Mouse (Mus musculus): Measurements from ENCODE around the gene Svop. TPM values are rescaled to one million over a fixed set of nuclear protein-coding genes. Genes with fewer than 3 reads are reported as not detected.
A peak's percentile ranks its signal among the peaks of the same experiment; 100 is the strongest.

The Svop gene
- total and polyA plus RNA-seq, 3 experiments, result 0.05 TPM; not detected in 2

DNA sequence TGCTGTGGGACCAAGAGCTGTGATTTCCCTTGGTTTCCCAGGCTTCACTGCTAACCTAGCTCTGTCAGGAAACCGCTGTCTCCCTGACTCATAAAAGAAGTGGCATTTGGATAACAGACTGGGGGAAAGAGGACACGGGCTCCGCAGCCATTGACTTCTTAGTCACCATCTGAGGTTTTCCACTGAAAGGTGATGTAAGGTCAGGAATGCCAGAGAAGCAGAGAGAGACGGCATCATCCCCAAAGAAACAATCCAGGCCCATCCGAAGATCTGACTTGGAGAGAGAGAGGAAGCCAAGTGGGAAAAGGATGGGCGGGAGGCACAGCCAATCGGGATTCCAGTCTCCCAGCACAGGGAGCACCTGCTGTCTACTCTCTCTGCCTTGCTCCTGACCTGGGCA is 100.2 kb downstream of the Svop start:
- DNase-seq (ENCODE audit: low spot score) (no peak), ATAC-seq (ENCODE audit: extremely low read depth, insufficient number of reproducible peaks, low FRiP score, poor library complexity, severe bottlenecking) (no peak)
- H3K9me3 ChIP-seq (replicated peaks), result no peaks in the 10 kb centered on the region
- H3K27me3 ChIP-seq (ENCODE audit: insufficient read depth, low read length), result peaks cover 13% of the 10 kb centered on the region
- H3K36me3 ChIP-seq (replicated peaks), result peaks cover 25% of the 10 kb centered on the region
- H3K4me1 ChIP-seq (ENCODE audit: insufficient read depth, low read depth, low read length), result peaks cover 55% of the 10 kb centered on the region
- TF ChIP-seq POLR2AphosphoS5 (IDR thresholded peaks at IDR 0.05; ENCODE audit: insufficient replicate concordance, low read depth, low read length) (no peak), GATA1 (IDR thresholded peaks at IDR 0.05; ENCODE audit: borderline replicate concordance, low read length) (no peak), TAL1 (conservative IDR thresholded peaks at IDR 0.05; ENCODE audit: low read depth, low read length) (no peak)
- H3K4me3 ChIP-seq (ENCODE audit: low read depth, low read length), result no peak overlapping the region

- DNase-seq (ENCODE audit: low spot score), result no peak
- peaks cover 60% of the 10 kb centered on the region for H3K4me1 ChIP-seq (ENCODE audit: insufficient read depth, low read depth, low read length)
- peaks cover 8% of the 10 kb centered on the region for H3K27me3 ChIP-seq (ENCODE audit: insufficient read depth, low read length)
- no peak overlapping the region for H3K4me3 ChIP-seq (ENCODE audit: low read depth, low read length)
- TF ChIP-seq TAL1 (conservative IDR thresholded peaks at IDR 0.05; ENCODE audit: low read depth, low read length), result no peak
- no peak for TF ChIP-seq POLR2AphosphoS5 (IDR thresholded peaks at IDR 0.05; ENCODE audit: insufficient replicate concordance, low read depth, low read length)
- TF ChIP-seq CTCF (IDR thresholded peaks at IDR 0.05; ENCODE audit: low read depth, low read length), result no peak
- no peak for TF ChIP-seq GATA2 (IDR thresholded peaks at IDR 0.05; ENCODE audit: borderline replicate concordance, low read depth, low read length)
- no peak for TF ChIP-seq GATA1 (IDR thresholded peaks at IDR 0.05; ENCODE audit: borderline replicate concordance, low read length)
- no peaks in the 10 kb centered on the region for H3K9me3 ChIP-seq (replicated peaks)
- H3K36me3 ChIP-seq (replicated peaks), result peaks cover 25% of the 10 kb centered on the region
- ATAC-seq (ENCODE audit: extremely low read depth, insufficient number of reproducible peaks, low FRiP score, poor library complexity, severe bottlenecking), result no peak
Measured at GRCm38 (mm10) chr5:113990593-113990992, 100.8 kb downstream of the Svop start.

DNA sequence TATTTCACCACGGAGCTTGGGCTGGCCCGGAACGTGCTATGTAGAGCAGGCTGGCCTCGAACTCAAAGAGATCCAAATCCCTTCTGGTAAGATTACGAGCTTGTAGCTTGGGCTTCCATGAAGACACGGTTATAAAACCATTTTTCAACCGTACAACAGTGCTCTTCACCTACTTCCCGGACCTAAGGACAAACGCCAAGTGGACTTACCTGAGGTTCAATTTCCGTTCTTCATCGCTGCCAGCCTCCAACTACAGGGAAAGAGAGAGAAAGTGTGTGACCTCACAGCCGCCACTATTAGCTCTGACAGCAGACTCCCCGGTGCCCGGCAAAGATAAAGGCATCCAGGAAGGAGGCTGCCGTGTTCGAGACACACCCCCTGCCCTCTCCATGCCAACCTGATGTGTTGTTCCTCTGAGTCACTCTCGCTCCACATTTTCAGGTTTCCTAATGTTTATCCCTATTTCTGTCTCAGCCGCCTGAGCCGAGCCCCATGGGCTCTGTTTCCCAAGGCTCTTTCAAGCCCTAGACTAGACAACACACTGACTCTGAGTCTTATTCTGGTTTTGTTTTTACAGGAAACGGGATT is 101.8 kb downstream of the Svop start:
- no peak overlapping the region for H3K4me3 ChIP-seq (ENCODE audit: low read depth, low read length)
- ATAC-seq (ENCODE audit: extremely low read depth, insufficient number of reproducible peaks, low FRiP score, poor library complexity, severe bottlenecking) (no peak), DNase-seq (ENCODE audit: low spot score) (no peak)
- peaks cover 25% of the 10 kb centered on the region for H3K36me3 ChIP-seq (replicated peaks)
- peaks cover 70% of the 10 kb centered on the region for H3K4me1 ChIP-seq (ENCODE audit: insufficient read depth, low read depth, low read length)
- H3K9me3 ChIP-seq (replicated peaks), result no peaks in the 10 kb centered on the region
- peaks cover 4% of the 10 kb centered on the region; the same call in 1 of the 2 replicates for H3K27me3 ChIP-seq (ENCODE audit: insufficient read depth, low read length)
- no peak for TF ChIP-seq CTCF (IDR thresholded peaks at IDR 0.05; ENCODE audit: low read depth, low read length)

GRCm38 (mm10) chr5:113986182-113986961 is 105.0 kb downstream of the Svop start:
- DNase-seq (ENCODE audit: low spot score) (no peak), ATAC-seq (ENCODE audit: extremely low read depth, insufficient number of reproducible peaks, low FRiP score, poor library complexity, severe bottlenecking) (0 out of 2 replicates have a peak, but pooled peaks have one; percentile 23)
- H3K36me3 ChIP-seq (replicated peaks), result peaks cover 31% of the 10 kb centered on the region
- peak overlapping the region; percentile 42; the same call in 1 of the 2 replicates for H3K4me3 ChIP-seq (ENCODE audit: low read depth, low read length)
- H3K9me3 ChIP-seq (replicated peaks), result no peaks in the 10 kb centered on the region
- peaks cover 68% of the 10 kb centered on the region for H3K4me1 ChIP-seq (ENCODE audit: insufficient read depth, low read depth, low read length)
- TF ChIP-seq CTCF (IDR thresholded peaks at IDR 0.05; ENCODE audit: low read depth, low read length) (no peak), GATA2 (IDR thresholded peaks at IDR 0.05; ENCODE audit: borderline replicate concordance, low read depth, low read length) (no peak), POLR2AphosphoS5 (IDR thresholded peaks at IDR 0.05; ENCODE audit: insufficient replicate concordance, low read depth, low read length) (no peak), TAL1 (conservative IDR thresholded peaks at IDR 0.05; ENCODE audit: low read depth, low read length) (no peak), GATA1 (IDR thresholded peaks at IDR 0.05; ENCODE audit: borderline replicate concordance, low read length) (no peak)
- no peaks in the 10 kb centered on the region for H3K27me3 ChIP-seq (ENCODE audit: insufficient read depth, low read length)

- peaks cover 70% of the 10 kb centered on the region for H3K4me1 ChIP-seq (ENCODE audit: insufficient read depth, low read depth, low read length)
- no peak for TF ChIP-seq CTCF (IDR thresholded peaks at IDR 0.05; ENCODE audit: low read depth, low read length)
- TF ChIP-seq TAL1 (conservative IDR thresholded peaks at IDR 0.05; ENCODE audit: low read depth, low read length), result no peak
- no peak for TF ChIP-seq GATA1 (IDR thresholded peaks at IDR 0.05; ENCODE audit: borderline replicate concordance, low read length)
- TF ChIP-seq POLR2AphosphoS5 (IDR thresholded peaks at IDR 0.05; ENCODE audit: insufficient replicate concordance, low read depth, low read length), result no peak
- no peak for TF ChIP-seq GATA2 (IDR thresholded peaks at IDR 0.05; ENCODE audit: borderline replicate concordance, low read depth, low read length)
- ATAC-seq (ENCODE audit: extremely low read depth, insufficient number of reproducible peaks, low FRiP score, poor library complexity, severe bottlenecking) (no peak), DNase-seq (ENCODE audit: low spot score) (no peak)
- H3K4me3 ChIP-seq (ENCODE audit: low read depth, low read length), result no peak overlapping the region; the same call in 1 of the 2 replicates
- no peaks in the 10 kb centered on the region for H3K9me3 ChIP-seq (replicated peaks)
- peaks cover 29% of the 10 kb centered on the region for H3K36me3 ChIP-seq (replicated peaks)
- H3K27me3 ChIP-seq (ENCODE audit: insufficient read depth, low read length), result no peaks in the 10 kb centered on the region
Measured at GRCm38 (mm10) chr5:113985737-113986136, 105.6 kb downstream of the Svop start.

- Histone ChIP-seq H3K4me3 (ENCODE audit: low read depth, low read length) (peak overlapping the region; percentile 67; the same call in 1 of the 2 replicates), H3K4me1 (ENCODE audit: insufficient read depth, low read depth, low read length) (peaks cover 75% of the 10 kb centered on the region), H3K9me3 (replicated peaks) (no peaks in the 10 kb centered on the region), H3K36me3 (replicated peaks) (peaks cover 21% of the 10 kb centered on the region), H3K27me3 (ENCODE audit: insufficient read depth, low read length) (no peaks in the 10 kb centered on the region)
- peak; percentile 61 for ATAC-seq (ENCODE audit: extremely low read depth, insufficient number of reproducible peaks, low FRiP score, poor library complexity, severe bottlenecking)
- TF ChIP-seq GATA1 (IDR thresholded peaks at IDR 0.05; ENCODE audit: borderline replicate concordance, low read length), result no peak
- no peak for DNase-seq (ENCODE audit: low spot score)
Measured at GRCm38 (mm10) chr5:113984025-113984740, 107.2 kb downstream of the Svop start.
